Mouse (Mus musculus) hindbrain, postnatal 0 days (tissue): ENCODE results near the gene Trim10. TPM values are rescaled to one million over a fixed set of nuclear protein-coding genes. Genes with fewer than 3 reads are reported as not detected.
A peak's percentile ranks its signal among the peaks of the same experiment; 100 is the strongest.

Experiments
- ATAC-seq: fragments of 200-750 bp; cut with Nextera tagmentation; 2 replicates; pipeline ENCODE4 v1.8.0; 2017; ENCODE audit warnings: mild to moderate bottlenecking, moderate TSS enrichment, moderate library complexity
- DNase-seq: peaks from one replicate; pipeline ENCODE4 v3.0.0-alpha.2; 2015; ENCODE audit warnings: low spot score
- H3K27ac ChIP-seq: fragments of 300-500 bp; sonication (generic); 2 replicates; pipeline ENCODE4 v1.5.1; 2014; ENCODE audit warnings: mild to moderate bottlenecking
- H3K27me3 ChIP-seq: fragments of 300-500 bp; sonication (generic); 2 replicates; pipeline ENCODE4 v1.6.1; 2014; ENCODE audit warnings: low read length, mixed read lengths; ENCODE audit not compliant: insufficient read depth
- H3K36me3 ChIP-seq: fragments of 300-500 bp; sonication (generic); 2 replicates; pipeline ENCODE4 v1.6.1; 2014; ENCODE audit warnings: low read length, mixed read lengths; ENCODE audit not compliant: insufficient read depth
- H3K4me1 ChIP-seq: fragments of 300-500 bp; sonication (generic); 2 replicates; pipeline ENCODE4 v1.6.1; 2014; ENCODE audit warnings: antibody characterized with exemption, low read length, mixed read lengths; ENCODE audit not compliant: insufficient read depth
- H3K4me2 ChIP-seq: fragments of 300-500 bp; sonication (generic); 2 replicates; pipeline ENCODE4 v1.6.1; 2014; ENCODE audit warnings: low read depth, mild to moderate bottlenecking, low read length, moderate library complexity, mixed read lengths
- H3K4me3 ChIP-seq: fragments of 300-500 bp; sonication (generic); 2 replicates; pipeline ENCODE4 v1.5.1; 2014; ENCODE audit warnings: low read length
- H3K9ac ChIP-seq: fragments of 300-500 bp; sonication (generic); replicated peaks from 2 replicates; pipeline ENCODE4 v1.6.1; 2014; ENCODE audit warnings: mild to moderate bottlenecking, low read length, moderate library complexity, mixed read lengths
- H3K9me3 ChIP-seq: fragments of 300-500 bp; sonication (generic); 2 replicates; pipeline ENCODE4 v1.6.1; 2016; ENCODE audit warnings: low read length, mixed read lengths
- CTCF ChIP-seq: IDR thresholded peaks from 2 replicates; pipeline ENCODE4 v1.5.1; 2016; ENCODE audit warnings: antibody characterized with exemption, control low read depth, low read depth
- WGBS: fragments of 180-500 bp; shearing (Covaris S2); extraction: QIAGEN DNeasy Blood & Tissue Kit; methylation state at CpG from one replicate; pipeline ENCODE4 v1.1.7; 2014; 5-methylcytosine and 5-hydroxymethylcytosine counted together
- polyA plus RNA-seq: library from polyadenylated mRNA; unstranded; fragments of >200 nt; fragmentation: Nextera tagmentation; extraction: Ambion mirVana; gene quantifications from 2 replicates; pipeline ENCODE4 v1.2.1, GENCODE M21; 2015
- total RNA-seq: library from RNA; depleted of rRNA; stranded (reverse); fragments of >200 nt; gene quantifications from 2 replicates; pipeline ENCODE4 v1.2.3, GENCODE M21; 2014

Gene Trim10
- total and polyA plus RNA-seq, 2 experiments from 2014 or later: 0.19 TPM; not detected in 1

DNA sequence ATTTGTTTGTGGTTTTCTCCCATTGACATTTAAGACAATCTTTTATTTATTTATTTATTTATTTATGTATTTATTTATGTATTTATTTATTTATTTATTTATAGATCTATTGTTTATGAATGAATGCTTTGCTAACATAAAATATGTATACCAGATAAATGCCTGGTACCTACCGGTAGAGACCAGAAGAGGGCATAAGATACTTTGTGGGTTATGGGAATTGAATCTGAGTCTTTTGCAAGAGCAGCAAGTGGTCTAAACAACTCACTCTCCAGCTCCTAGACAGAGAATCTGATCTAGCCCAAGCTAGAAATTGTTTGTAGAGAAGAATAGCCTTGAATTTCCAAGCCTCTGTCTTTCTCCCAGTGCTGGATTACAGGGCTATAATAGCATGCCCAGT, 31.3 kb downstream of the Trim10 start:
- H3K27me3 ChIP-seq: no peaks in the 10 kb centered on the region
- DNase-seq: no peak
- ATAC-seq: no peak
- no peaks in the 10 kb centered on the region for H3K36me3 ChIP-seq
- WGBS: 35% methylated on average over 1 of the region's 1 CpGs
- no peaks in the 10 kb centered on the region for H3K4me1 ChIP-seq
- TF ChIP-seq CTCF: no peak; the same call in 1 of the 2 replicates
- H3K9ac ChIP-seq: no peak overlapping the region
- no peak overlapping the region for H3K4me2 ChIP-seq
- no peaks in the 10 kb centered on the region for H3K9me3 ChIP-seq
- H3K27ac ChIP-seq: no peak overlapping the region
- no peak overlapping the region for H3K4me3 ChIP-seq

DNA sequence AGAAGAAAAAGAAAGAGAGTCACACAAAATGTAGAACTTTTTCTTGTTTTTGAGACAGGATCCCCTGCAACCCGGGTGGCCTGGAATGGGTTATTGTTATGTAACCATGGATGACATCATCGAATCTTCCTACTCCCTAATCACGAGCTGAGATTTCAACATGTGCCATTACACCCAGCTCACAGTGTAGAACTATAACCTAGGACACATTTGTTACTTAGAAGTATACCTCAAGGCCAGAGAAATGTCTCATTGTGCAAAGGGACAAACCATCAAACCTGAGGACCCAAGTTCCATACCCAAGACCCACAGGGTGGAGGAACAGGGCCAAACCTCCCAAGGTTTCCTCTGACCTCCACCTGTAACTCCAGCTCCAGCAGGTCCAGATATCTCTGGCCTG, 34.3 kb downstream of the Trim10 start:
- 72% methylated on average over 3 of the region's 3 CpGs for WGBS
- no peak overlapping the region for H3K4me2 ChIP-seq
- H3K4me1 ChIP-seq: no peaks in the 10 kb centered on the region
- H3K9ac ChIP-seq: no peak overlapping the region
- H3K36me3 ChIP-seq: no peaks in the 10 kb centered on the region
- no peak overlapping the region for H3K4me3 ChIP-seq
- no peak overlapping the region for H3K27ac ChIP-seq
- TF ChIP-seq CTCF: no peak
- no peaks in the 10 kb centered on the region for H3K9me3 ChIP-seq
- ATAC-seq (no peak), DNase-seq (no peak)
- no peaks in the 10 kb centered on the region for H3K27me3 ChIP-seq

- Histone ChIP-seq H3K9me3 (no peaks in the 10 kb centered on the region), H3K27me3 (no peaks in the 10 kb centered on the region), H3K27ac (no peak overlapping the region), H3K9ac (no peak overlapping the region), H3K4me1 (no peaks in the 10 kb centered on the region), H3K4me2 (no peak overlapping the region), H3K36me3 (no peaks in the 10 kb centered on the region), H3K4me3 (no peak overlapping the region)
- TF ChIP-seq CTCF: no peak
- no peak for ATAC-seq
- 31% methylated on average over 1 of the region's 1 CpGs for WGBS
- DNase-seq: no peak
Observed at GRCm38 (mm10) chr17:36908235-36908634, 38.9 kb downstream of the Trim10 start.

DNA sequence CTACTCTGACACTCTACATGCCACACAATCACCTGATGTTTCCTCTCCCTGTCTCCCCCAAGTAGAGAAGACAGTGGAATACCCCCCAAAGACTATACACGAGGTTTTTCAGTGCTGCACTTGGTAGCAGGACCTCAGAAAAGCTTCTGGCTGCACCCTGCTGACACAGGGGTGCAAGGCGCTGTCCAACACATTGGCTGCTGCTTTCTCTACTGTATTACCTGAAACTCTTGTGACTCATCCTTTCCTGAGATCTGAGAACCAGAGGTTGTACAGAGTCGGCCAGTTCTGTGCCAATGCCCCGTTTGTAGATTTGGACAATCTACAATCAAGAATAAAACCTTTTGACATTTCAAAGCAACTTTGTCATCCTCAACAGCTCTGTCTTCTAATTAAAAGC, 40.4 kb downstream of the Trim10 start:
- no peaks in the 10 kb centered on the region for H3K4me1 ChIP-seq
- H3K36me3 ChIP-seq: no peaks in the 10 kb centered on the region
- ATAC-seq: no peak
- H3K4me3 ChIP-seq: no peak overlapping the region
- H3K4me2 ChIP-seq: no peak overlapping the region
- DNase-seq: no peak
- no peak for TF ChIP-seq CTCF
- no peak overlapping the region for H3K27ac ChIP-seq
- H3K27me3 ChIP-seq: no peaks in the 10 kb centered on the region
- no peak overlapping the region for H3K9ac ChIP-seq
- no peaks in the 10 kb centered on the region for H3K9me3 ChIP-seq
- 59% methylated on average over 4 of the region's 4 CpGs for WGBS

DNA sequence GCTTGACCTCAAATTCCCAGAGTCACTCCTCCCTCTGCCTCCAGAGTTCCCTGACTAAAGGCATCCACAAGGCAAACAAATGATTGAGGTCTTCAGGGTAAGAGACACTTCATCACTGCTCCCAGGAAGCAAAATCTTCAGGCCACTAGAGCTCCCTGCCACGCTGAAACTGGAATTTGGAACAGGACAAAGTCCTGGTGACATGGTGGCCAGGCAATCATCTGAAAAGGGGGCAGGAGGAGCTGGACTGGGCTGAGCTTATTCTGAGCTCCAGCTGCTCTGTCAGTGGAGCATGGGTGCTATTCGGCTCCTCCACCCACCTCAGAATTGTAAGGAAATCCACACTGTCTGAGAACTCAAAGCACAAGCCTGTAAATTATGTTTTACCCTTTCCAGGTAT, 42.7 kb downstream of the Trim10 start:
- Histone ChIP-seq H3K27me3 (no peaks in the 10 kb centered on the region), H3K4me3 (no peak overlapping the region), H3K9ac (no peak overlapping the region), H3K4me1 (no peaks in the 10 kb centered on the region), H3K9me3 (no peaks in the 10 kb centered on the region), H3K27ac (no peak overlapping the region), H3K36me3 (no peaks in the 10 kb centered on the region), H3K4me2 (no peak overlapping the region)
- no peak for TF ChIP-seq CTCF
- DNase-seq (no peak), ATAC-seq (no peak)
- WGBS: 66% methylated on average over 2 of the region's 2 CpGs

DNA sequence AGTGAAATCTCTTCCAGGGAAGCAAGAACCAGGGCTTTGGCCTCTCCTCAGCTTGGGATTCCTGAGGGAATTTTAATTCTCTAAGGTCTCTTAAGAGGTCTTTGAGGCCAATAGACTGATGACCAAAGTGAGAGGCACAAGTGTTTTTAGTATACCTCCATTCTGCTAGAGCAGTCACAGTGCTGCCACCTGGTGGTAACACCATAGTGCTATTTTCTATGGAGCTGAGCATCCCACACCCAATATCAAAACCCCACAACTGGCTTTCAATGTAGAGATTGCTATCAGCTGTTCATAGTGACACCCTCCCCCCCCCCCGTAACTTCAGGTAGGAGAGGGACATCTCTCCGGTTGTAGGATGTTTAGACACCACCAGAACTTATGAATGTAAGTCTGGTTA, 44.7 kb downstream of the Trim10 start:
- no peaks in the 10 kb centered on the region for H3K27me3 ChIP-seq
- no peak overlapping the region for H3K9ac ChIP-seq
- no peaks in the 10 kb centered on the region for H3K36me3 ChIP-seq
- TF ChIP-seq CTCF: peak; percentile 79
- no peak overlapping the region for H3K27ac ChIP-seq
- H3K4me2 ChIP-seq: no peak overlapping the region
- DNase-seq (peak; percentile 82), ATAC-seq (no peak)
- no peak overlapping the region for H3K4me3 ChIP-seq
- no peaks in the 10 kb centered on the region for H3K4me1 ChIP-seq
- WGBS: 12% methylated on average over 2 of the region's 2 CpGs
- H3K9me3 ChIP-seq: no peaks in the 10 kb centered on the region

- ATAC-seq (no peak; the same call in 1 of the 2 replicates), DNase-seq (peak; percentile 66)
- Histone ChIP-seq H3K4me1 (no peaks in the 10 kb centered on the region), H3K9me3 (no peaks in the 10 kb centered on the region), H3K36me3 (no peaks in the 10 kb centered on the region), H3K9ac (no peak overlapping the region), H3K4me3 (no peak overlapping the region), H3K27ac (no peak overlapping the region), H3K4me2 (no peak overlapping the region), H3K27me3 (no peaks in the 10 kb centered on the region)
- 14% methylated on average over 9 of the region's 9 CpGs for WGBS
- TF ChIP-seq CTCF: peak; percentile 81
Observed at GRCm38 (mm10) chr17:36915076-36915475, 45.7 kb downstream of the Trim10 start.
